Comparison of ENCODE assay signal across 15 mouse cellular contexts in the genomic region with DNA sequence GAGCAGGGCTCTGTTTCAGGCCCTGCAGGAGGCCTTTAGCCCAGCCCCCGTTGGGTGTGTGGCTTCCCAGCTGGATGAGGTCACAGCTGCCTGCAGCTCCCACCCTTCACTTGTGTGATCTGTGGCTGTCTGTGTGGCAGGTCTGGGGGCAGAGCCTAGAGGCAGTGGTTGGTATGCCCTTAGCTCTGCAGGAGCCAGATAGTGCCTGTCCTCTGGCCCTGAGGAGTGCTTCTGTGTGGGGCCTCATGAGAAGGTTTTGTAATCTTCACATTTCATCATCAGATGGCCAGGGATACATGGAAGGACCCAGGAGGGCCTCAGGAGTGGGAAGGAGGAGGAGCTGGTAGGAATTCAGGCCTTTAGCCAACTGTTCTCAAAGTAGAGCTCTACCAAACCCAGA. TPM values are rescaled to one million over a fixed set of nuclear protein-coding genes. Genes with fewer than 3 reads are reported as not detected.
DNase-seq lines count a peak whose midpoint lies in the region; ATAC-seq lines count a peak whose summit lies in the region.
"Had no signal": no experiment of that assay in that cellular context is flagged by ENCODE, and none has a peak within 500 bp of the region (broad histone marks: within the 10 kb centered on the region; RNA-seq: fewer than 3 reads in every experiment).

No protein-coding gene starts in this region.

- no peak overlapping the region for H3K4me2 ChIP-seq in heart, embryonic 15.5 days
- no peak overlapping the region for H3K4me2 ChIP-seq in midbrain, embryonic 13.5 days (replicated peaks)
- H3K4me2 ChIP-seq: embryonic facial prominence, embryonic 13.5 days; lung, embryonic 15.5 days had no signal

- WGBS in heart, embryonic 15.5 days, result 3% methylated on average over 1 of the region's 1 CpGs
- 39% methylated on average over 1 of the region's 1 CpGs for WGBS in midbrain, embryonic 13.5 days

- DNase-seq in adrenal gland, postnatal 10 days, result peak; percentile 46
- no peak for DNase-seq in adrenal gland, adult 8-10 months
- peak; percentile 25 to 48 for DNase-seq in lung, adult 18-20 months
- DNase-seq in lung, postnatal 25 days (ENCODE audit: low spot score), result no peak
- DNase-seq in cerebellum, adult 11 months, result no peak
- DNase-seq: kidney, adult 18-20 months; right cerebral cortex, postnatal 25 days; thymus, postnatal 25 days had no signal

- no peak overlapping the region for H3K4me3 ChIP-seq in heart, embryonic 15.5 days
- no peak overlapping the region for H3K4me3 ChIP-seq in midbrain, embryonic 13.5 days (replicated peaks)
- H3K4me3 ChIP-seq: embryonic facial prominence, embryonic 13.5 days; lung, embryonic 15.5 days had no signal

- no peaks in the 10 kb centered on the region for H3K27me3 ChIP-seq in heart, embryonic 15.5 days
- H3K27me3 ChIP-seq in midbrain, embryonic 13.5 days, result no peaks in the 10 kb centered on the region
- H3K27me3 ChIP-seq: embryonic facial prominence, embryonic 13.5 days; lung, embryonic 15.5 days had no signal

- peaks cover 51% of the 10 kb centered on the region for H3K4me1 ChIP-seq in heart, embryonic 15.5 days (replicated peaks)
- peaks cover 8% of the 10 kb centered on the region for H3K4me1 ChIP-seq in midbrain, embryonic 13.5 days (replicated peaks)

- peak overlapping the region; percentile 11; the same call in 1 of the 2 replicates for H3K27ac ChIP-seq in heart, embryonic 15.5 days
- no peak overlapping the region for H3K27ac ChIP-seq in midbrain, embryonic 13.5 days
- H3K27ac ChIP-seq: embryonic facial prominence, embryonic 13.5 days; lung, embryonic 15.5 days had no signal

- peaks cover 6% of the 10 kb centered on the region; the same call in 1 of the 2 replicates for H3K36me3 ChIP-seq in heart, embryonic 15.5 days
- peaks cover 38% of the 10 kb centered on the region for H3K36me3 ChIP-seq in midbrain, embryonic 13.5 days

- H3K9ac ChIP-seq in heart, embryonic 15.5 days, result no peak overlapping the region
- H3K9ac ChIP-seq in midbrain, embryonic 13.5 days (replicated peaks), result no peak overlapping the region
- H3K9ac ChIP-seq: embryonic facial prominence, embryonic 13.5 days; lung, embryonic 15.5 days had no signal

- peak; percentile 68 for ATAC-seq in heart, embryonic 15.5 days (replicated peaks; ENCODE audit: insufficient number of reproducible peaks, insufficient read depth, low FRiP score, low read depth)
- ATAC-seq in megakaryocyte-erythroid progenitor cell, adult 5-6 weeks (replicated peaks; ENCODE audit: low FRiP score, low TSS enrichment, poor library complexity, severe bottlenecking), result peak; percentile 51; the same call in 1 of the 2 replicates
- ATAC-seq in midbrain, embryonic 13.5 days, result no peak

- no peaks in the 10 kb centered on the region for H3K9me3 ChIP-seq in heart, embryonic 15.5 days (replicated peaks)
- H3K9me3 ChIP-seq in midbrain, embryonic 13.5 days, result no peaks in the 10 kb centered on the region
- H3K9me3 ChIP-seq: embryonic facial prominence, embryonic 13.5 days; lung, embryonic 15.5 days had no signal

RNA-seq across cellular contexts. Expression of a gene that starts 18.4 kb away (rescaled TPM):
- 10 to 100 TPM; 13.2 to 14.6 TPM for total RNA-seq in adrenal gland, postnatal 10 days (2021)
- 1 to 10 TPM; 2.8 to 6.9 (median 5.4) TPM for total RNA-seq in adrenal gland, adult 8-10 months (2022)
- 27.8 and 36.5 TPM in 2 replicates for polyA plus RNA-seq in heart, embryonic 15.5 days (2015; fragmentation: Nextera tagmentation; extraction: Ambion mirVana)
- total RNA-seq in megakaryocyte-erythroid progenitor cell, adult 5-6 weeks (2014; fragmentation: Nextera tagmentation), result not detected in 2 replicates
- not detected in 2 replicates for total RNA-seq in megakaryocyte-erythroid progenitor cell, adult 5-6 weeks (2017)
- 0.05 TPM in 1 of 2 replicates, not detected in the other for polyA plus RNA-seq in midbrain, embryonic 13.5 days (2015; fragmentation: Nextera tagmentation; extraction: Ambion mirVana)
- total RNA-seq: layer of hippocampus, postnatal 10 days had no signal

RNA-seq across cellular contexts. Expression of a gene that starts 25.3 kb away (rescaled TPM):
- total RNA-seq in adrenal gland, postnatal 10 days (2021), result 10 to 100 TPM; 16.6 to 19.2 TPM
- 10 to 100 TPM; 13.0 to 17.6 (median 16.9) TPM for total RNA-seq in adrenal gland, adult 8-10 months (2022)
- polyA plus RNA-seq in heart, embryonic 15.5 days (2015; fragmentation: Nextera tagmentation; extraction: Ambion mirVana), result 18.5 and 21.5 TPM in 2 replicates
- 5.6 and 22.1 TPM in 2 replicates for total RNA-seq in megakaryocyte-erythroid progenitor cell, adult 5-6 weeks (2014; fragmentation: Nextera tagmentation)
- total RNA-seq in megakaryocyte-erythroid progenitor cell, adult 5-6 weeks (2017), result 2.3 and 4.2 TPM in 2 replicates
- 28.5 and 28.8 TPM in 2 replicates for polyA plus RNA-seq in midbrain, embryonic 13.5 days (2015; fragmentation: Nextera tagmentation; extraction: Ambion mirVana)

RNA-seq across cellular contexts. Expression of a gene that starts 34.4 kb away (rescaled TPM):
- under 1 TPM; 0.39 to 0.45 TPM for total RNA-seq in adrenal gland, postnatal 10 days (2021)
- under 1 TPM in 1 of 4 experiments, not detected in 3; 0.41 TPM for total RNA-seq in adrenal gland, adult 8-10 months (2022)
- polyA plus RNA-seq in heart, embryonic 15.5 days (2015; fragmentation: Nextera tagmentation; extraction: Ambion mirVana), result 0.68 and 2.6 TPM in 2 replicates
- total RNA-seq in megakaryocyte-erythroid progenitor cell, adult 5-6 weeks (2014; fragmentation: Nextera tagmentation), result not detected in 2 replicates
- total RNA-seq in megakaryocyte-erythroid progenitor cell, adult 5-6 weeks (2017), result not detected in 2 replicates
- not detected in 2 replicates for polyA plus RNA-seq in midbrain, embryonic 13.5 days (2015; fragmentation: Nextera tagmentation; extraction: Ambion mirVana)
- total RNA-seq: layer of hippocampus, postnatal 10 days had no signal

RNA-seq across cellular contexts. Expression of a gene that starts 40.0 kb away (rescaled TPM):
- under 1 TPM in 1 of 2 experiments, not detected in 1; 0.30 TPM for total RNA-seq in adrenal gland, postnatal 10 days (2021)
- not detected for total RNA-seq in adrenal gland, adult 8-10 months (2022)
- not detected in 2 replicates for polyA plus RNA-seq in heart, embryonic 15.5 days (2015; fragmentation: Nextera tagmentation; extraction: Ambion mirVana)
- total RNA-seq in megakaryocyte-erythroid progenitor cell, adult 5-6 weeks (2014; fragmentation: Nextera tagmentation), result not detected in 2 replicates
- total RNA-seq in megakaryocyte-erythroid progenitor cell, adult 5-6 weeks (2017), result not detected in 2 replicates
- 0.24 TPM in 1 of 2 replicates, not detected in the other for polyA plus RNA-seq in midbrain, embryonic 13.5 days (2015; fragmentation: Nextera tagmentation; extraction: Ambion mirVana)
- total RNA-seq: layer of hippocampus, postnatal 10 days had no signal
- polyA plus RNA-seq: embryonic facial prominence, embryonic 13.5 days; lung, embryonic 15.5 days; neural tube, embryonic 11.5 days had no signal

RNA-seq across cellular contexts. Expression of a gene that starts 45.6 kb away (rescaled TPM):
- total RNA-seq in adrenal gland, postnatal 10 days (2021), result 1 to 10 TPM; 1.9 to 2.3 TPM
- total RNA-seq in adrenal gland, adult 8-10 months (2022), result 10 to 100 TPM in 1 of 4 experiments, 1 to 10 TPM in 3; 4.5 to 15.0 (median 7.8) TPM
- 0.44 and 0.86 TPM in 2 replicates for polyA plus RNA-seq in heart, embryonic 15.5 days (2015; fragmentation: Nextera tagmentation; extraction: Ambion mirVana)
- total RNA-seq in megakaryocyte-erythroid progenitor cell, adult 5-6 weeks (2014; fragmentation: Nextera tagmentation), result 1.7 and 3.2 TPM in 2 replicates
- 3.5 TPM in 1 of 2 replicates, not detected in the other for total RNA-seq in megakaryocyte-erythroid progenitor cell, adult 5-6 weeks (2017)
- 1.0 and 1.4 TPM in 2 replicates for polyA plus RNA-seq in midbrain, embryonic 13.5 days (2015; fragmentation: Nextera tagmentation; extraction: Ambion mirVana)

Comparison
In these comparisons a context has a peak if more than half of its experiments do, and no peak if none do; other contexts are left out.
1. DNase-seq: peak in adrenal gland, postnatal 10 days (single experiment) and lung, adult 18-20 months (2 of 2); none in adrenal gland, adult 8-10 months (single experiment), lung, postnatal 25 days (single experiment) and cerebellum, adult 11 months (single experiment).